Mouse (Mus musculus) testis, postnatal 14 days (tissue): ENCODE measurements around the gene Ssr1.

Experiments used
- DNase-seq: peaks from one replicate; pipeline ENCODE4 v3.0.0; 2021; ENCODE audit warnings: low spot score

Gene Ssr1

DNA sequence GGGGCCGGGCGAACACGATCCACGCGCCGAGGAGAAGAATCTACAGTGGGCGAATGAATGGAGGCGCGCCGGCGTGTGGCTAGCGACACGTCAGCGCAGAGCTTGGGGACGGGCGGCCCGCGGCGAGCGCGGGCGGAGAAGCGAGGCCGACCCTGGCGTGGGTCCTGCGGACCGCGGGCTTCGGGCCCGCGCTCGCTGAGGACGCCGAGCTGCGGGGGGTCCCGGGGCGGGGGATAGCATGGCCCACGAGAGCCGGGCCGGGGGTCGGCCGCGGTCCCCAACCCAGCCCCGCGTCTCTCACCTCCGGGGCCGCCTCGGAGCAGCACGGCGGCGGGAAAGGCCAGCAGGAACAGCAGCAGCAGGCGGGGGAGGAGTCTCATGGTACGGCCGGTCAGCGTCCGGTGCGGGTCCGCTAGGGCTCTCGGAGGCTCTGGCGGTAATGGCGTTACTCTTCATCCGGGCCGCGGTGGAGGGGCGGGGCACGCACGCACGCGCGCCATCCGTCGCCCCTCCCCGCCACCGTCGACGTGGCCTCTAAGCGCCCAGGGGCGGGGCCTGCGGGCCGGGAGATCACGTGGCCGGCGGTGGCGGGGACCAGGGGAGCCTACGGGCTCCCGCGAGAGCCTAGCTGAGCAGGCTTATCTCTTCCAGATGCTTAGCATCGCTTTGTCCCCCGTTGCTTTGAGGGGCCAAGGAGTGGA, at the start of gene Ssr1:
Gene Ssr1, minus strand, starts transcription at position 514 of the 701 bp plus-strand sequence.
- DNase-seq, result peak; percentile 95

DNA sequence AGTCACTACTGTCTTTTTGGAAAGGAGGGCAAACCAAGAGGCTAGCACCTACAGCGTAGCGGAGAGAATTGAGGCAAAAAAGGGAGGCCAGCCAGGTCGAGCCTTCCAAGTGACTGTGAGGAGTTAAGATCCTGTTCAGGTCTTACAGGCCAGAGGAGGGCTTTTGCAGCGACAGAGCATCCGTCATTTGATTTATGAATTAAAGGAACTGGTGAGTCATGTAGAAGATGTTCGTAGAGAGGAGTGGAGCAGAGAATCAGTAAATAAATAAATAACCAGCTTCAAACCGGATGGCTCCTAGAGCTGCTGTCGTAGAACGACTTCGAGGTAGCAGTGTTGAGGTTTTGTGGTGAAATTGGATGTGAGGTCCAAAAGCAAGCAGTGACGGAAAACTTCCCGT, 43.8 kb upstream of the Ssr1 start:
- no peak for DNase-seq

DNA sequence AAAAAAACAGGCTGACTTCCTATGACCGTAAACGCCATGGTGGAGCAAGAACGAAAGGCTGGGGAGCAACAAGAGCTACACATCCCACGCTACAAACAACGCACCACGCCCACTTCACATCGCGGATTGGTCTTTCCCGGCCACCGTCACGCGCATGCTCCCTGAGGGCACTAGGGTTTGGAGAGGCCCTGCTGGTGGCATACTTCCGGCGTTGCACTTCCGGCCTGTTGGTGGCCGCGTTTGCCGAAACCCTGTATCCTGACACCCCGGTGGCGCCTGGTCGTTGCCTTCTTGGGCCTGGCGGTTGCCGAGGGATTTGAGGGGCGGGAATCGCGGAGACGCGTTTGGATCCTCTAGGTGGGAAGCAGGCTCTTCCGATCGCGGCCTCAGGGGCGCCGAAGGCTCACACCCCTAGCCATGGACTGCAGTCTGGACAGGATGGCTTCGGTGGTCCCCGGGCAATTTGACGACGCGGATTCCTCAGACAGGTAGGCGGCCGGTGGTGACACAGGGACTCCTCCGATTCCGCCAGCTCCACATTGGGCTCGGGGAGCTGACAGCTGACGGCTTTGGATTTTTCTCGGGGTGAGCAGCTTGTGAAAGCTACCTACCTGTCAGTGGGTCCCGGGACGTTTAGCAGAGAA, 43.1 kb upstream of the Ssr1 start, which contains the start of gene Cage1:
Gene Cage1, minus strand, starts transcription at position 26 of the 644 bp plus-strand sequence.
- peak; percentile 96 for DNase-seq

DNA sequence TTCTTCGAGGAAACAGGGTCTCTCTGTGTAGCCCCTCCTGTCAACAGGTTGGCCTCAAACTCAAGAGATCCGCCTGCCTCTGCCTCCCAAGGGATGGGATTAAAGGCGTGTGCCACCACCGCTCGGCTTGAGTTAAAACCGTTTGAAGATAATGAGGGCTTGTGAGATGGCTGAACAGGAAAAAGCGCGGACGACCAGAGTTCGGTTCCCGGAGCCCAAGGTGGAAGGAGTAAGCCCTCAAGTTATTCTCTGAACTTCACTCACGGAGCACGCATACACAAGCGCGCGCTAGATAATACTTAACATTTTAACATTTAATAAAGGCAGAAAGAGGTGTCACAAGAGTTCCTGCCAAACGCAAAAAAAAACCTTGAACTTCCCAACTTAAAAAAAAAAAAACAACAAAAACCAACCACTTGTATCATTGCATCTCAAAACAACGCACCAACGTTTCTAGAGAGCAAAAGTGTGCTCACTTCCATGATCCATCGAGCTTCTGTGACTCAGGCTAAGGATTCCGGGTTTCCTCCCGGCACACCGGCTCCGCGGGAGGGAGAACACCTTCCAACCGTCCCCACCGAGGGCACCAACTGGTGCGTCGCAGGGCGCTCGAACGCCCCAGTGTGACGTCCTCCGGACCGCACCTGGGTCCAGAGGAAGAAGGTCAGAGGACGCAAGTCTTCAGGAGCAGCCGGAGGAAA, 42.5 kb upstream of the Ssr1 start, which contains the start of gene Riok1:
Gene Riok1, plus strand, starts transcription at position 653 of the 701 bp plus-strand sequence.
- peak; percentile 18 for DNase-seq

DNA sequence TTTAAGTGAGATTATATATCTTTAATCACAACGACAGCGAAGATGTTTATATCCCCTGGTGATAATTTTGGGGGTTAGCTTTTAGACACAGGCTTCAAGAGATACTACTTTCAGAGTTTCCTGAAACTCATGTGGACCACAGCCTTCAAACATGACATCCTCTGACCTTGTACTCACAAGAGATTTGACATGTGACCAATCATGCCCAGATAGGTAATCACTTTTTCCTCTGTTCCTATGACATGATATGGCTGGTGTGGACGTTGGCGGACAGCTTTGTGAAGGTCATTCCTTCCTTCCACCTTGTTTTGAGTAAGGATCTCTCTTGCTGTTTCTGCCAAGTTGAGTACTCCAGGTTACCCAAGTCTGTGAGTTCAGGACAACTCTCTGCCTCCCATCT, 34.4 kb upstream of the Ssr1 start:
- DNase-seq, result no peak

DNA sequence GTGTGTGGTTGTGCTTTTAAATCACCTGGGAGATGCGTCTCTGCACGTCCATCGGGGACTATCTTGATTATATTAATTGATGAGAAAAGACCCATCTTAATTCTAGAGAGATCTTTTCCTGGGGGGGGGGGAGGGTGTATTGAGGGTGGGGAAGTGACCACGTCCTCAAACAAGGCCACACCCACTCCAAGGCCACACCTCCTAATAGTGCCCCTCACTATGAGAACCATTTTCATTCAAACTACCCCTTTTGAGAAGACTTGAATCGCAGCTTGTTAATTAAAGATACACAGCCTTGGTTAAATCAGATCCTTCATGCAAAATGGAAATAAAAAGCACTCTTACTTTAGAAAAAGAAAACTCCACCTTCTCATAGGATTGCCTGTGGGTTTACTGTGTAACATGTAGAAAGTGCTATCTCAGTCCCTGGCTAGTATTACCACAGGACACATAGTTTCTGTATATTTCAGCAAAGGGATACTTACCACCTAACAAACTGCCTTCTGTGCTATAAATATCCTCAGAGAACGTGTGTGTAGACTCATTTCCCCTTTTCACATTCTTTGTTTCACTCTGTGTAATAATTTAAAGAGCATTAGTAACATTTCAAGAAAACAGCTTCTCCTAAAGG, 33.7 kb upstream of the Ssr1 start:
- DNase-seq, result no peak

DNA sequence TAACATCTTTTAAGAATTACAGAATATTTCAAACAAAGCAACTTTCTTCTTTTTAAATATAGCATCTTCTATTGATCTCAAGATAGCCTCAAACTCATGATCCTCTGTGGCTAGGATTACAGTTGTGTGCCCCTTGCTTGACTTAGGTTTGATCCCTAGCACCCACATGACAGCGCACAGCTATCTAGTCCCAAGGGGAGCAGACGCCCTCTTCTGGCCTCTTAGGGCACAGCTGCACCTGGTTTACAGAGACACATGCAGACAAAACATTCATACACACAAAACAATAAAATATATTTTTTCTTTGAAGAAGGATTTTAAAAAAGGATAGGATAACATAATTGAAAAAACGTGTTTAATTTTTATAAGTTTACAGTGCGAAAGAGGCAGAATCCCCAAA, 31.9 kb upstream of the Ssr1 start:
- no peak for DNase-seq

DNA sequence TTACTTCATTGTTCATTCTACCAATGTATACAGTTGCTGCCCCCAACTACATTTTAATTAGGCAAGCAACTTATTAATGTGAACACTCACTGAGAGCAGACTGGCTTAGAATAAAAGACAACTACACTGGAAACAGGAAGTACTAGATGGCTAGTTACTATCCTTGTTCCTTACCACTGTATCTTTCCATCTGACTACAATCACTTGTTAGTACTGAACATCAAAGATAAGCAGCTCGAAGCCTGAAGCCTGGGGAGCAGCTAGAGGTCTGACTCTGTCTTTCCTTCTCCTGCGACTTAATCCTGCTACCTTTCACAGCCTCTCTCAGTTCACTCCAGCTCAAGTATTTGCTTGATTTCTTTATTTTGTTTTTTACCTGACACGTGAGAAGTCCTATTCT, 24.8 kb upstream of the Ssr1 start:
- DNase-seq, result no peak

DNA sequence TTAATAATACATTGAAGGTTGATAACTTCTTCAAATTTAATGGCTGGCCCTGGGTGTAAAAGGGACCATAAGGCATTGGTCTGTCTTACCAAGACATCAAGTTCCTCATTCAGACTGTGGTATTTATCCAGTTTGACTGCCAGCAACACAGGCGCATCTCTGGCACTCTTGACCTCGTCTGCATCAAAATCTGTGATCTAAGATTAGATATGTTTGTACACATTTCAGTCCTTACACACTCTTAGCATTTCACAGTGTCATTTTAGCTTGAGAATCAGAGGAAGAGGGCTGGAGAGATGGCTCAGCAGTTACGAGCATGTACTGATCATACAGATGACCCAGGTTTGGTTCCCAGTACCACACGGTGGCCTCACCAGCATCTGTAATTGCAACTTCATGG, 21.6 kb upstream of the Ssr1 start:
- no peak for DNase-seq

DNA sequence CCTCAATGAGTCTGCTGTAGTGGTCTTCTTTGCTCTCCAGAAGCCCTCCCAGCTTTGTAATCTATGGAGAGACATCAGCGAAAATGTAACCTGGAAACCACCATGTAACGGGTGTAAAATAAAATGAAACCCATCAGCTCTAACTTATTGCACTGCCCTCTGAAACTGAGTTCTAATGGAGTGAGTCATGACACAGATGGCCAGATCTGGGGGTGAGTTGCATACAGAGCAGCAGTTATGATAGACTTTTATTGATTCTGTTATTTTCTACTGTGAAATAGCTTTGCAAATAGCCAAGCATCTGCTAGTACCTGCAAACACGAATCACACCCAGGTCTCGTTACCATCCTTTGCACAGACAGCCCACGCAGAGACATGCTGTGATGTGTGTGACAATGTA, 18.4 kb upstream of the Ssr1 start:
- DNase-seq, result no peak

DNA sequence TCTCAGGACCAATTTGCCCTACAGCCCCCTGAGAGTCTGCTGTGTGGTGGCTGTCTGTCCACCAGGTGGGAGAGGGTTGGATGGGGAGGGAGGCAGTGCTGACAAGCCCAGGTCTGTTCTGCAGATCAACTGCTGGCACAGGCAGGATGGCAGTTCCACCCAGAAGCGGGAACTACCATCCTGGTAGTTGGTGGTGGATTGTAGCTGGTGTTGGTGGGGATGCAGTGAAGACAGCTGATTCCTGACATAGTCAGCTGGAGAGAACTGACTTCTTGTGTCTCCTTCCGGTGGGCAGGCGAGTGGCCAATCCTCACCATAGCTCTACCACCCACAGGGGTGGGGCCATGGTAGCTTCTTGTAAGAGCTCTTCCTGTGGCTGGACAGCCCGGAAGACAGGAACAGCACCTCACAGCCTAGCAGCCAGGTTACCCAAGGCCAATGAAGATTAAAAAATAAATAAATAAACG, 16.5 kb upstream of the Ssr1 start:
- no peak for DNase-seq

DNA sequence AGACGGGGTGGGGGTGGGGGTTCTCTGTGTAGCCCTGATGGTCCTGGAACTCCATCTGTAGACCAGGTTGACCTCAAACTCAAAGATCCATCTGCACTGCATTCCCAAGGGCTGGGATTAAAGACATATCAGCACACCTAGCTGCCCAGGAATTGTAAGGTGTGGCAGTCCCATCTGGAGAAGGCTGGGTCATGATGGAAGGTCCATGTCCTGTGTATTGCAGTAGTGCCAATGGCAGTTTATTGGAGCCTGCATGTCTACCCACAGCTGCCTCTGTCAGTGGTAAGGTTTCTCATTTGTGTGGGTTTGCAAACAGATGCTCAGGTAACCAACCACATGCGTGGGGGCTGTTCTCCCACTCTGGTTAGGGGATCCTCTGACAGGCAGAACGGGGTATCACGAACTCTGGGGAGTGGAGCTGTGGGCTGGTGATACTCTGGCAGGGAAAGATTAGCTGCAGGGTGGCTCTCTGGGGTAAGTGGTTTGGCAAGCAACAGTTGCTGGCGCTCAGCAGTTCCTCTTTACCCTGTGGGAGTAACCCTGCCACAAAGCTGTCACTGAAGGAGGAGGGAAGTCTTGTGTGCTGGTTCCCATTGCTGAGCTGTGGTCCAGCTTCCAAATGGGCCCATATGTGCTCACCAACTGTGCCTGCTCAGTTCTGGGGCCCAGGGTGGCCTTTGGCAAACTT, 15.8 kb upstream of the Ssr1 start:
- DNase-seq, result no peak

DNA sequence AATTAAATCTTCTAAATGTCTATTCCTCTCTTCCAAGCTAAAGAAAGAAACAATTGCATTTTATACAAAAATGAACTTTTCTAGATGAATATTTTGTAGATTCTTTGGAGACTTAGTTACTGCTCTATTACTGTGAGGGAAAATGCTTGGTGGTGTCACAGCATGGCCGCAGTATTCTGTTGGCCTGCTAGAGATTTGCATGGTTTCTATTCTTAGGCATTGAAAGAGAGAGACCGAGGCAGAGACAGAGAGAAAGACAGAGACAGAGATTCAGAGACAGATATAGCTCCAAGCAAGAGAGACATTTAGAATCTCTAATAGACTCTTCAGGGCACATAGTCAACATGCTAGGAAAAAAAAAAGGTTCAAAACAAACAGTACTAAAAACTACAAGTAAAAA, 14.0 kb upstream of the Ssr1 start:
- DNase-seq, result no peak

DNA sequence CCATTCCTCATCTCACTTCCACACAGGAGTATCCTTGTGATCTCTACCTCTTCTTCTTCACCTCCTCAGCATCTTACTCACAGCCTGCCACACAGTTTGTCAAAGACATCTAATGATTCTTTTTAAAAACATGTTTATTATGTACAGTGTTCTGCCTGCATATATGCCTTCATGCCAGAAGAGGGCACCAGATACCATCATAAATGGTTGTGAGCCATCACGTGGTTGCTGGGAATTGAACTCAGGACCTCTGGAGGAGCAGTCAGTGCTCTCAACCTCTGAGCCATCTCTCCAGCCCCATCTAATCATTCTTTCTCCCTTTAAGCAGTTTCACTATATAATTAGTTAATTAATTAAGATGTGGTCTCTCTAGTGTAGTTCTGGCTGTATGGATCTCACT, 8.4 kb upstream of the Ssr1 start:
- no peak for DNase-seq

DNA sequence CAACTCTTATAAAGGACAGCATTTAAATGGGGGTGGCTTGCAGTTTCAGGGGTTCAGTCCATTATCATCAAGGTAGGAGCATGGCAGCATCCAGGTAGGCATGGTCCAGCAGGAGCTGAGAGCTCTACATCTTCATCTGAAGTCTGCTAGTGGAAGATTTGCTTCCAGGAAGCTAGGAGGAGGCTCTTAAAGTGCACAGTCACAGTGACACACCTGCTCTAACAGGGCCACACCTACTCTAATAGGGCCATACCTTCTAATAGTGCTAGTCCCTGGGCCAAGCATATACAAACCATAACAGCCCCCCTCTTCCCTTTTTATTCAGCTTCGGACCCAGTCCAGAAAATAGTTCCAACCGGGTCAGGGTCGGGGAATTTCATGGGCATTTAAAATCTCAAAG, 5.7 kb upstream of the Ssr1 start:
- no peak for DNase-seq

DNA sequence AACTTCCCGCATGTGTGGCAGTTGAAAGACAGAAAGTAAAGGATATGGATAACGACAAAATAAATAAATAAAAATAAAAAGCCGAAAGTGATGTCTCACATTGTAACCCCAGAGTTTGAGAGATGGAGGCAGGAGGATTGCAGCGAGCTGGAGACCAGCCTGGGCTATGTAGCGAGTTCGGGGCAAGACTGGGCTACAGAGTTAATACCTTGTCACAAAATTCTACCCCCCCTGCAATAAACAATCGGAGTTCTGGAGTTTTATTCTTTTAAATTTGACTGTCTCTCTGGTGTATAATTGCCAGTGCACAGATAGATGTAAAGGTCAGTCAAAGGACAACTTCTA, 360 bp upstream of the Ssr1 start:
- no peak for DNase-seq

DNA sequence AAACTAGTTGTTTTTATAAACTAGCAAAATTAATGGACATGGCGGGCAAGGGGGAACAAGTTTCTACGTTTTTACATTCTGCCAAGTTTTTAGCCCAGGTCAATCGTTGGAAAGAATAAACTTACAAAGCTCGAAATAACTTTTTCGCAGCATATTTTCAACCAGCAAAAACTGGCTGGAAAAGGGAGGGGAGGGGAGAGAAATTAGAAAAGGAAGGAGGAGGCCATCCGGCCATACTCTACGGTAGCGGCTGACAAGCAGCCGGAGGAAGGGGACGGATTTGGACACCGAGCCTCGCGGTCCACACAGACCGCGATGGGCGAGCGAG, 677 bp downstream of the Ssr1 start:
- DNase-seq, result no peak

DNA sequence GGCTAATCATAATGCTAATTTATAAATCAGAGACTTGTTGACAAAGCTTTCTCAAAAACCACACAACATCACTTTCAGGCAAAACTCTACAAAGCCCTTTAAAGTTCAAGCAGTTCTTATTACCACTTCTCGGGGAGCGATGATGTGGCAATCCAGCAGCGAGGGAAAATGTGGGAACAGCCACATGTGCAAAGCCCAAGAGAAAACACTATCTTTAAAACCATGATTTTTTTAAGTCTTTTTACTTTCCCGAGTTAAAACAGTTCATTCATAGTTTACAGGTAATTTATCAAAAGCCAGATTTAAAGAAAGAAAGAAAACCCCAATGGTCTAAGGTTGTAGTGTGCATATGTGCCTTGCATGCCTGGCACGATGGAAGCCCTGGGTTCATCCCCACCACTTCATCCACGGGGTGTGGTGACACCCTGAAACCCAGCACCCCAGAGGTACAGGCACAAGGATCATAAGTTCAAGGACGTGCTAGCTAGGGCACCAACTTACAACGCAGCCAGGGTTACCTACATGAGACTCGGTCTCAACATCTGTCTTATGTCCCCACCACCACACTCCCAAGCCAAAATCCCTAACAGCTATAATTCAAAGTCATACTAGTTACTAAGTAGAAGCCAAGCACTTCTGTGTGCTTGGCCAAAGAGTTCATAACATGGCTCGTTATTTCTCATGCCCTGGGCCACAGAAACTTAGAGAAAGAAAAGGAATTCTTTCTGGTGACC, 1.2 kb downstream of the Ssr1 start:
- no peak for DNase-seq

DNA sequence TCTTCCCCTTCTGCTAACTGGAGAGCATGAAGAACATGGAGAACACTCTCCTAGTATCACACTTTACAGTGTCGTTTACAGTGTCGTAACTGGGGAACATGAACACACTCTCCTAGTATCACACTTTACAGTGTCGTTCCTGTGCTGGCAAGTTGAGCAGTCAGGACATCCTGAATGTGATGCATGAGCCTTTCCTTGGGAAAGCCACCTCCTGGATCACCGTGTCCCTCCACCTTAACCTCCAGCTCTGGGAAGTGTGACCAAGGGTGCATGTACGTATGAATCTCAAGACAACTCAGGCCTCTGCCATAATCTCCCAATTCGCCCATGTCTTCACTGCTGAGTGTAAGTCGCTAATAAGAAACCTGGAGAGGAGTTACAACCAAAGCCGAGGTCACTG, 4.3 kb downstream of the Ssr1 start:
- DNase-seq, result no peak

DNA sequence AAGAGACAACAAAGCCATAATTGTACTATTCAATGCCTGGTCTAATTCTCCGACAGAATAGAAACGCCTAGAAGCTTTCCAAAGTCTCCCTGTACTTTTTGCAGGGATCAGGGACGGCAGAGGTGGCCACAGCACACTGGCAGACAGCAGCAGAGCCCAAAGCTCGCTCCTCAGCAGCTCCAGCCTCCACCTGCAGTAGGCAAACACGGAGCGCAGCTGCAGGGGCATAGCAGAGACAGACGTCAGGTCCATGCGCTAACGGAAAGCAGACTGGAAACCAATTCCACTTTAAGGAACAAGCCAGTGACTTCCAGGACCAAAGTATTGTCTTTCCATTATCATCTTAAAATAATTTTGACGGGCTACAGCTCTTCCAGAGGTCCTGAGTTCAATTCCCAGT, 7.9 kb downstream of the Ssr1 start:
- no peak for DNase-seq

DNA sequence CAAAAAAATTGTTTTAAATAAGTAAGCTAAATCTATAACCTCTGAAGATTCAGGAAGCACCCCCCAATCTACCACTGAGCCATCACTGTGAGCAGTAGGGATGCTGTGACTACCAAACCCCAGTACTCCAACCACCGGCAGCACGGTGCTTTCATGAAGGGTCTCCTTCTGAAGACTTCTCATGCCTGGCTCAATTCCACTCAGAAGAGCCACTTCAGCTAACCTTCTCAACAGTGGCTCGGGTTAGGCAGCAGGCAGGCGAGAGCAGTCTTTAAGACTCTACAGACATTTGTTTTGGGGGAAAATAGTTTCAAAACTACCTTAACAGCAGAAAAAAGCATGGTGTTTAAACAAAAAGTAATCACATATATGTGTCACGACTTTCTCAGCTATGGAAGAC, 13.0 kb downstream of the Ssr1 start:
- DNase-seq, result no peak

DNA sequence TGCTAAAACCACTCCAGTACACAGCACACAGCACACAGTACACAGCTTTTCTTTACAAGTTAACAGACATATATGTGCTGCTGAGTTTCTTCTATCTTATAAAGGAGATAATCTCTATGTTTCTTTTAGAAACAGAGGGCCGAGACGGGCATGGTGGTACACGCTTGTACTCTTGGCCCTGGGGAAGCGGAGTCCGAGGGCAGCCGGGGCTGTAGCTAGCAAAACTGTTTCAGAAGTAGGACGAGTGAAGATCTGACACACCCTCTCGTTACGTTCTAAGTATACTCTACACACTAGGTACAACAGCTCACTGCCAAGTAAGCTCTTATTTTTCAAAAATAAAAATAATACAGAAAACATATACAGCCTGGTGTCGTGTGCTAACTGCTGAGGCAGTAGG, 13.7 kb downstream of the Ssr1 start:
- DNase-seq, result no peak
